Mouse (Mus musculus) gastrocnemius, adult 2 months (tissue): ENCODE measurements around the gene Gba2. TPM values are rescaled to one million over a fixed set of nuclear protein-coding genes. Genes with fewer than 3 reads are reported as not detected.
"Not testable (repeated sequence)": the region's sequence is repeated elsewhere in the genome, so short reads cannot be mapped to it uniquely, and the experiment has no call there.

Experiments
- DNase-seq: peaks from one replicate; pipeline ENCODE4 v3.0.0; 2022
- H3K27ac ChIP-seq: fragments of 200-600 bp; 2 replicates; pipeline ENCODE4 v1.8.1; 2022; ENCODE audit warnings: mild to moderate bottlenecking
- H3K4me3 ChIP-seq: fragments of 200-600 bp; 2 replicates; pipeline ENCODE4 v1.8.1; 2022; ENCODE audit warnings: mild to moderate bottlenecking, moderate library complexity
- CTCF ChIP-seq: fragments of 200-600 bp; IDR thresholded peaks from 2 replicates; pipeline ENCODE4 v1.8.1; 2022; ENCODE audit warnings: antibody characterized with exemption, mild to moderate bottlenecking, moderate library complexity
- intact Hi-C: fragments of 180-260 bp; cut with DNase I; formaldehyde crosslinking; loops from one replicate; pipeline ENCODE4 v1.15.1; 2025
- total RNA-seq, 2 experiments: library from RNA; stranded (reverse); gene quantifications; 2 replicates each; pipeline ENCODE4 v1.2.3; 2021

The Gba2 gene
- total RNA-seq, 2 experiments from 2014 or later = 4.8 to 5.5 TPM

DNA sequence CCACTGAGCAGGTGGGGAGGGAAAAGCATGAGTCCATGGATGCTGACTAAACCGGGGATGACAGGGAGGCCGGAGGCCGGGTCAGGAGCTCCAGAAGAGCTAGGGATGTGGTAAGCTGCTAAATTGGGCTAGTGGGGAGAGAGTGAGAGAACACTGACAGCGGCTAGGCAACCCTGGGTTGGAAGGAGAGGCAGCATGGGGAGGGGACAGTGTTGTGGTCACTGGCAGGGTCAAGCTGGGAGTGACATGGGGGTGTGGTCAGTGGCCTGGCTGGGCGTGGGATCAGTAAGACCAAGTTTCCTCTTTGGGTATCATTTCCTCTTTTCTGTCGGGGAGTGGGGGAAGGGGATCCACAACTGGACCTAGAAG is 18.4 kb downstream of the Gba2 start:
- Histone ChIP-seq H3K4me3 (peak overlapping the region; percentile 83), H3K27ac (peak overlapping the region; percentile 99)
- peak; percentile 66 for DNase-seq
- intact Hi-C loops = loop anchor here (5.0 kb wide), 1 partner anchor 97 kb away; the partner anchor contains the start of gene Hint2
- no peak for TF ChIP-seq CTCF

GRCm38 (mm10) chr4:43559519-43560242 is 19.0 kb downstream of the Gba2 start:
- no peak for TF ChIP-seq CTCF
- no peak for DNase-seq
- H3K27ac ChIP-seq = peak overlapping the region; percentile 99
- intact Hi-C loops = loop anchor here (5.0 to 10.0 kb wide), 2 partner anchors 98 to 525 kb away; partner anchors contain the start of genes Hint2 and Stoml2
- peak overlapping the region; percentile 83 for H3K4me3 ChIP-seq

- intact Hi-C loops = loop anchor here (10.0 kb wide), 1 partner anchor 524 kb away; the partner anchor contains the start of gene Stoml2
- no peak for TF ChIP-seq CTCF
- peak; percentile 68 for DNase-seq
- Histone ChIP-seq H3K27ac (peak overlapping the region; percentile 99), H3K4me3 (peak overlapping the region; percentile 83)
These were observed 19.9 kb downstream of the Gba2 start for GRCm38 (mm10) chr4:43558631-43559356.

- no peak for TF ChIP-seq CTCF
- peak overlapping the region; percentile 83 for H3K4me3 ChIP-seq
- intact Hi-C loops = loop anchor here (10.0 kb wide), 1 partner anchor 523 kb away; the partner anchor contains the start of gene Stoml2
- H3K27ac ChIP-seq = peak overlapping the region; percentile 99
- DNase-seq = no peak
These were observed 20.5 kb downstream of the Gba2 start for GRCm38 (mm10) chr4:43558028-43558630.

- TF ChIP-seq CTCF = no peak
- intact Hi-C loops = loop anchor here (2.0 to 10.0 kb wide), 2 partner anchors 13 to 521 kb away; partner anchors contain the start of gene Stoml2
- no peak for DNase-seq
- no peak overlapping the region for H3K4me3 ChIP-seq
- no peak overlapping the region for H3K27ac ChIP-seq
These were observed 22.7 kb downstream of the Gba2 start for GRCm38 (mm10) chr4:43555926-43556325.

GRCm38 (mm10) chr4:43553891-43554290 is 24.8 kb downstream of the Gba2 start:
- no peak for DNase-seq
- TF ChIP-seq CTCF = no peak
- Histone ChIP-seq H3K27ac (no peak overlapping the region), H3K4me3 (no peak overlapping the region)
- intact Hi-C loops = loop anchor here (10.0 kb wide), 1 partner anchor 519 kb away; the partner anchor contains the start of gene Stoml2

GRCm38 (mm10) chr4:43552437-43552836 is 26.2 kb downstream of the Gba2 start:
- H3K27ac ChIP-seq = no peak overlapping the region
- intact Hi-C loops = loop anchor here (10.0 kb wide), 1 partner anchor 518 kb away; the partner anchor contains the start of gene Stoml2
- TF ChIP-seq CTCF = no peak
- no peak for DNase-seq
- H3K4me3 ChIP-seq = no peak overlapping the region

- TF ChIP-seq CTCF = peak; percentile 42
- not testable (repeated sequence) for H3K27ac ChIP-seq, DNase-seq, H3K4me3 ChIP-seq
- intact Hi-C loops = loop anchor here (10.0 kb wide), 1 partner anchor 517 kb away; the partner anchor contains the start of gene Stoml2
These were observed 26.8 kb downstream of the Gba2 start for GRCm38 (mm10) chr4:43551854-43552253.

- peak; percentile 10 for DNase-seq
- intact Hi-C loops = no loop called here
- Histone ChIP-seq H3K27ac (no peak overlapping the region), H3K4me3 (no peak overlapping the region)
- no peak for TF ChIP-seq CTCF
These were observed 29.6 kb downstream of the Gba2 start for GRCm38 (mm10) chr4:43549055-43549454.

GRCm38 (mm10) chr4:43547160-43547559 is 31.5 kb downstream of the Gba2 start:
- Histone ChIP-seq H3K27ac (no peak overlapping the region), H3K4me3 (no peak overlapping the region)
- no peak for TF ChIP-seq CTCF
- no peak for DNase-seq
- intact Hi-C loops = no loop called here

GRCm38 (mm10) chr4:43546375-43547047 is 32.2 kb downstream of the Gba2 start:
- intact Hi-C loops = no loop called here

DNA sequence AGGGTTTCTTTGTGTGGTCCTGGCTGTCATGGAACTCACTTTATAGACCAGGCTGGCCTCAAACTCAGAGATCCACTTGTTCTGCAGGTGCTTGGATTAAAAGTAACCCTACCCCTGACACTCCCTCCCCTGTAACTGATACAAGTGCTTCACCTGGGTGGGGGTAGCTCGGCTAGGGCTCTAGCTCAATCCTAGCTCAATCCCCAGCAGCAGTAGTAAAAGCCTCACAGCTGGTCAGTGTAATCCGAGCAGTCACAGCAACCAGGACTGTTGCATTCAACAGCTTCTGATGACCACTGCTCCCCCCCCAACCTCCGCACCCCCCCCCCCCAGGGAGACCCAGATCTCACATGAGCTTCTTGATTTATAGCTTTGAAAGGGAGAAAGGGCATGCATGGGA is 36.6 kb downstream of the Gba2 start:
- TF ChIP-seq CTCF = no peak
- DNase-seq = peak; percentile 13
- peak overlapping the region; percentile 20; the same call in 1 of the 2 replicates for H3K27ac ChIP-seq
- no peak overlapping the region for H3K4me3 ChIP-seq
- intact Hi-C loops = loop anchor here (2.0 kb wide), 1 partner anchor 15 kb away; no protein-coding TSS in a partner anchor

More at GRCm38 (mm10) chr4:43546375-43547047, 32.2 kb downstream of the Gba2 start:
- DNase-seq = peak; percentile 13
- Histone ChIP-seq H3K4me3 (no peak overlapping the region), H3K27ac (no peak overlapping the region)
- no peak for TF ChIP-seq CTCF
